Mouse (Mus musculus) embryonic facial prominence, embryonic 11.5 days (tissue): Measurements from ENCODE around the gene Capn15. TPM values are rescaled to one million over a fixed set of nuclear protein-coding genes. Genes with fewer than 3 reads are reported as not detected.
A peak's percentile ranks its signal among the peaks of the same experiment; 100 is the strongest.

Experiments
- ATAC-seq: fragments of 200-750 bp; cut with Nextera tagmentation; replicated peaks from 2 replicates; pipeline ENCODE4 v1.8.0; 2017; ENCODE audit warnings: low read depth; ENCODE audit not compliant: insufficient number of reproducible peaks, low FRiP score, low TSS enrichment
- DNase-seq: peaks from one replicate; pipeline ENCODE4 v3.0.0-alpha.2; 2015; ENCODE audit warnings: low spot score
- H3K27ac ChIP-seq: fragments of 300-500 bp; sonication (generic); replicated peaks from 2 replicates; pipeline ENCODE4 v1.5.1; 2014; ENCODE audit warnings: mild to moderate bottlenecking, low read depth, low read length, control low read depth
- H3K27me3 ChIP-seq: fragments of 300-500 bp; sonication (generic); 2 replicates; pipeline ENCODE4 v1.6.1; 2014; ENCODE audit warnings: mild to moderate bottlenecking, low read length, moderate library complexity, mixed read lengths; ENCODE audit not compliant: control insufficient read depth, insufficient read depth
- H3K36me3 ChIP-seq: fragments of 300-500 bp; sonication (generic); replicated peaks from 2 replicates; pipeline ENCODE4 v1.6.1; 2014; ENCODE audit warnings: low read depth, mild to moderate bottlenecking, low read length, moderate library complexity, mixed read lengths; ENCODE audit not compliant: control insufficient read depth, insufficient read depth
- H3K4me1 ChIP-seq: fragments of 300-500 bp; sonication (generic); 2 replicates; pipeline ENCODE4 v1.6.1; 2014; ENCODE audit warnings: low read length, mixed read lengths; ENCODE audit not compliant: control insufficient read depth, insufficient read depth
- H3K4me2 ChIP-seq: fragments of 300-500 bp; sonication (generic); 2 replicates; pipeline ENCODE4 v1.6.1; 2014; ENCODE audit warnings: low read depth, mild to moderate bottlenecking, control low read depth, low read length, moderate library complexity
- H3K4me3 ChIP-seq: fragments of 300-500 bp; sonication (generic); 2 replicates; pipeline ENCODE4 v1.5.1; 2014; ENCODE audit warnings: low read depth, low read length, control low read depth
- H3K9ac ChIP-seq: fragments of 300-500 bp; sonication (generic); replicated peaks from 2 replicates; pipeline ENCODE4 v1.6.1; 2014; ENCODE audit warnings: mild to moderate bottlenecking, control low read depth, low read length
- H3K9me3 ChIP-seq: fragments of 300-500 bp; sonication (generic); replicated peaks from 2 replicates; pipeline ENCODE4 v1.6.1; 2016; ENCODE audit warnings: mild to moderate bottlenecking, low read length, inconsistent platforms, mixed read lengths; ENCODE audit not compliant: control insufficient read depth
- WGBS: fragments of 180-500 bp; shearing (Covaris S2); extraction: QIAGEN DNeasy Blood & Tissue Kit; methylation state at CpG from one replicate; pipeline ENCODE4 v1.1.7; 2014; 5-methylcytosine and 5-hydroxymethylcytosine counted together
- polyA plus RNA-seq: library from polyadenylated mRNA; unstranded; fragments of >200 nt; fragmentation: Nextera tagmentation; extraction: Ambion mirVana; gene quantifications from 2 replicates; pipeline ENCODE4 v1.2.1, GENCODE M21; 2014

The Capn15 gene
- polyA plus RNA-seq, 1 experiment from 2014 or later = 20.2 TPM

- peak; percentile 19 for DNase-seq
- ATAC-seq = 0 out of 2 replicates have a peak, but pooled peaks have one; percentile 16
- WGBS = 1% methylated on average over 32 of the region's 33 CpGs
- H3K27me3 ChIP-seq = peaks cover 37% of the 10 kb centered on the region
- peaks cover 7% of the 10 kb centered on the region; the same call in 1 of the 2 replicates for H3K4me1 ChIP-seq
- H3K9ac ChIP-seq = peak overlapping the region; percentile 25
- H3K27ac ChIP-seq = no peak overlapping the region
- peak overlapping the region; percentile 38 for H3K4me3 ChIP-seq
- peak overlapping the region; percentile 76 for H3K4me2 ChIP-seq
- no peaks in the 10 kb centered on the region for H3K9me3 ChIP-seq
- H3K36me3 ChIP-seq = no peaks in the 10 kb centered on the region
Observed at GRCm38 (mm10) chr17:25951225-25951802, 34.3 kb downstream of the Capn15 start.

- Histone ChIP-seq H3K9me3 (no peaks in the 10 kb centered on the region), H3K4me3 (no peak overlapping the region), H3K27ac (no peak overlapping the region), H3K4me1 (peaks cover 7% of the 10 kb centered on the region; the same call in 1 of the 2 replicates), H3K27me3 (peaks cover 37% of the 10 kb centered on the region), H3K9ac (no peak overlapping the region), H3K36me3 (no peaks in the 10 kb centered on the region), H3K4me2 (no peak overlapping the region)
- no peak for ATAC-seq
- WGBS = no CpG with 5 or more reads among the region's 3 CpGs
- no peak for DNase-seq
Observed at GRCm38 (mm10) chr17:25950706-25951105, 34.9 kb downstream of the Capn15 start.

GRCm38 (mm10) chr17:25949981-25950380 is 35.6 kb downstream of the Capn15 start:
- 71% methylated on average over 5 of the region's 5 CpGs for WGBS
- H3K9ac ChIP-seq = no peak overlapping the region
- DNase-seq (no peak), ATAC-seq (no peak)
- no peaks in the 10 kb centered on the region for H3K9me3 ChIP-seq
- H3K36me3 ChIP-seq = no peaks in the 10 kb centered on the region
- peaks cover 37% of the 10 kb centered on the region for H3K27me3 ChIP-seq
- no peak overlapping the region for H3K4me2 ChIP-seq
- H3K4me3 ChIP-seq = no peak overlapping the region
- H3K27ac ChIP-seq = no peak overlapping the region
- peaks cover 7% of the 10 kb centered on the region; the same call in 1 of the 2 replicates for H3K4me1 ChIP-seq

- H3K36me3 ChIP-seq = no peaks in the 10 kb centered on the region
- no peak overlapping the region for H3K9ac ChIP-seq
- H3K9me3 ChIP-seq = no peaks in the 10 kb centered on the region
- H3K4me3 ChIP-seq = no peak overlapping the region
- no peak overlapping the region for H3K27ac ChIP-seq
- H3K4me2 ChIP-seq = no peak overlapping the region
- DNase-seq (no peak), ATAC-seq (no peak)
- peaks cover 7% of the 10 kb centered on the region; the same call in 1 of the 2 replicates for H3K4me1 ChIP-seq
- 77% methylated on average over 8 of the region's 8 CpGs for WGBS
- H3K27me3 ChIP-seq = peaks cover 31% of the 10 kb centered on the region
Observed at GRCm38 (mm10) chr17:25948051-25948450, 37.5 kb downstream of the Capn15 start.

- H3K36me3 ChIP-seq = no peaks in the 10 kb centered on the region
- 82% methylated on average over 4 of the region's 4 CpGs for WGBS
- no peak overlapping the region for H3K27ac ChIP-seq
- ATAC-seq (no peak), DNase-seq (no peak)
- H3K27me3 ChIP-seq = peaks cover 26% of the 10 kb centered on the region
- H3K9me3 ChIP-seq = no peaks in the 10 kb centered on the region
- no peak overlapping the region for H3K9ac ChIP-seq
- H3K4me2 ChIP-seq = no peak overlapping the region
- H3K4me1 ChIP-seq = peaks cover 7% of the 10 kb centered on the region; the same call in 1 of the 2 replicates
- H3K4me3 ChIP-seq = no peak overlapping the region
Observed at GRCm38 (mm10) chr17:25947576-25947975, 38.0 kb downstream of the Capn15 start.

- Histone ChIP-seq H3K27ac (no peak overlapping the region), H3K4me1 (peaks cover 5% of the 10 kb centered on the region; the same call in 1 of the 2 replicates), H3K4me2 (no peak overlapping the region), H3K36me3 (no peaks in the 10 kb centered on the region), H3K9me3 (no peaks in the 10 kb centered on the region), H3K27me3 (peaks cover 19% of the 10 kb centered on the region), H3K4me3 (no peak overlapping the region), H3K9ac (no peak overlapping the region)
- DNase-seq (no peak), ATAC-seq (no peak)
- WGBS = 81% methylated on average over 8 of the region's 8 CpGs
Observed at GRCm38 (mm10) chr17:25946891-25947290, 38.7 kb downstream of the Capn15 start.

- ATAC-seq (no peak), DNase-seq (no peak)
- Histone ChIP-seq H3K4me2 (no peak overlapping the region), H3K36me3 (no peaks in the 10 kb centered on the region), H3K4me3 (no peak overlapping the region), H3K27me3 (peaks cover 14% of the 10 kb centered on the region), H3K4me1 (0 out of 2 replicates have a peak, but pooled peaks cover 2% of the 10 kb centered on the region), H3K27ac (no peak overlapping the region), H3K9me3 (no peaks in the 10 kb centered on the region), H3K9ac (no peak overlapping the region)
- WGBS = 75% methylated on average over 7 of the region's 7 CpGs
Observed at GRCm38 (mm10) chr17:25946349-25946748, 39.2 kb downstream of the Capn15 start.

GRCm38 (mm10) chr17:25945517-25946155 is 40.0 kb downstream of the Capn15 start:
- no peak for DNase-seq
- Histone ChIP-seq H3K9me3 (no peaks in the 10 kb centered on the region), H3K27ac (no peak overlapping the region), H3K4me1 (no peaks in the 10 kb centered on the region; the same call in 1 of the 2 replicates), H3K4me2 (no peak overlapping the region), H3K36me3 (no peaks in the 10 kb centered on the region), H3K4me3 (no peak overlapping the region), H3K27me3 (peaks cover 7% of the 10 kb centered on the region), H3K9ac (no peak overlapping the region)
- WGBS = 61% methylated on average over 9 of the region's 9 CpGs
- no peak for ATAC-seq
